Mouse (Mus musculus) urinary bladder, postnatal 0 days (tissue): ENCODE results near the gene Gm6205. TPM values are rescaled to one million over a fixed set of nuclear protein-coding genes. Genes with fewer than 3 reads are reported as not detected.

Source experiments
- polyA plus RNA-seq: library from polyadenylated mRNA; unstranded; fragments of >200 nt; fragmentation: Nextera tagmentation; extraction: Ambion mirVana; gene quantifications from 2 replicates; pipeline ENCODE4 v1.2.1, GENCODE M21; 2015

Gene Gm6205
- polyA plus RNA-seq: not detected in 2 replicates

DNA sequence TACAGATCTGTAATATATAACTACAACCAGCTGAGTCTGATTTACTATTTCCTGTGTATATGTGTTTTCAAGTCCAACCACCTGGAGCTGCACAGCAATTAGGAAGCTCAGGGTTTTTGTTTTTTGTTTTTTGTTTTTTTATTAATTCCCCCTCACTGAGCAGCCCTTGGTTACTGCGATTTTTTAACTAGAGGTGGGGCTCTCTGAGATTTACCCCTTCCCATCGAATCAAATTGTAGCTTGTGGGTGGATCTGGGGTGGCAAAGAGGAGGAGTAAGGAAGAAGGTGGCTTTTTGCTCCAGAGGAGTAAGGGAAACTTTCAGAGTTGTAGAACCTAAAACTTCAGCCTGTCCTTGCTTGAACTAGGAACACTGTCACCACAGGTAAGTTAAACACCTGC is at the start of gene Gm6205:
Gm6205 (plus strand) TSS at position 301 of the 400 bp plus-strand sequence.

DNA sequence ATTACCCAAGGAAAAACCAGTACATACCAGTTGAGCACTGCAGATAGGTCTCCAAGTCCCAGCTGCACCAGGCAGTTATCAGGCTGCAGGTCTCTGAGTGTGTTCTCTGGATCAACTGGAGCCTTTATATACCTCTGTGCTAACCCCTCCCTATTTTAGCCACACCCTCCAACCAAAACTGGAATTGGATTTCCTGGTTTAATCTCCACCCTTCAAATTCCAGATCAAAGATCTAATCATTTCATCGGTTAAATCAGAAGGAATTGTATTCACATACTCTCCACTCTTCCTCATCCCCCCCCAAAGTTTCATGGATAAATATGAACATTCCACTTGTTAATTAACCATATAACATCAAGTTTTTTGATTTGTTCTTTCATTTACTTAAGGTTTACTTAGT is 31.9 kb upstream of the Gm6205 start, which contains the start of gene Gm3147:
Gm3147 (minus strand) TSS at position 101 of the 400 bp plus-strand sequence.

GRCm38 (mm10) chr5:94623679-94624078 is 24.5 kb upstream of the Gm6205 start, which contains the start of gene Gm6509:
Gene Gm6509, plus strand, starts transcription at chr5:94623979.

Other genes with a start within 250 kb of the Gm6205 start
- not detected in 2 replicates for gene Gm7682, start 202.6 kb upstream of the Gm6205 start, polyA plus RNA-seq
- not detected in 2 replicates for gene Gm3139, start 122.1 kb upstream of the Gm6205 start, polyA plus RNA-seq
- gene Gm3147, start 32.0 kb upstream of the Gm6205 start, polyA plus RNA-seq: not detected in 2 replicates
- not detected in 2 replicates for gene Gm6509, start 24.4 kb upstream of the Gm6205 start, polyA plus RNA-seq
- not detected in 2 replicates for gene Gm3183, start 217.1 kb downstream of the Gm6205 start, polyA plus RNA-seq